Mouse (Mus musculus) intestine, embryonic 16.5 days (tissue): Measurements from ENCODE around the gene Pramel6. TPM values are rescaled to one million over a fixed set of nuclear protein-coding genes. Genes with fewer than 3 reads are reported as not detected.
"Not testable (repeated sequence)": the region's sequence is repeated elsewhere in the genome, so short reads cannot be mapped to it uniquely, and the experiment has no call there.

Experiments used
- ATAC-seq: fragments of 200-750 bp; cut with Nextera tagmentation; 2 replicates; pipeline ENCODE4 v1.8.0; 2017; ENCODE audit warnings: moderate TSS enrichment, moderate library complexity
- H3K27ac ChIP-seq: fragments of 300-500 bp; sonication (generic); 2 replicates; pipeline ENCODE4 v1.5.1; 2014; ENCODE audit warnings: mild to moderate bottlenecking, low read length
- H3K27me3 ChIP-seq: fragments of 300-500 bp; sonication (generic); replicated peaks from 2 replicates; pipeline ENCODE4 v1.6.1; 2014; ENCODE audit warnings: low read length, control low read depth, mixed read lengths; ENCODE audit not compliant: control insufficient read depth, insufficient read depth
- H3K36me3 ChIP-seq: fragments of 300-500 bp; sonication (generic); 2 replicates; pipeline ENCODE4 v1.6.1; 2014; ENCODE audit warnings: low read length, control low read depth; ENCODE audit not compliant: control insufficient read depth, insufficient read depth
- H3K4me1 ChIP-seq: fragments of 300-500 bp; sonication (generic); 2 replicates; pipeline ENCODE4 v1.6.1; 2014; ENCODE audit warnings: low read length, control low read depth, mixed read lengths; ENCODE audit not compliant: control insufficient read depth, insufficient read depth
- H3K4me2 ChIP-seq: fragments of 300-500 bp; sonication (generic); 2 replicates; pipeline ENCODE4 v1.6.1; 2014; ENCODE audit warnings: low read depth, low read length, control low read depth
- H3K4me3 ChIP-seq: fragments of 300-500 bp; sonication (generic); 2 replicates; pipeline ENCODE4 v1.5.1; 2014; ENCODE audit warnings: mild to moderate bottlenecking, low read length
- H3K9ac ChIP-seq: fragments of 300-500 bp; sonication (generic); 2 replicates; pipeline ENCODE4 v1.6.1; 2014; ENCODE audit warnings: low read depth, low read length
- H3K9me3 ChIP-seq: fragments of 300-500 bp; sonication (generic); 2 replicates; pipeline ENCODE4 v1.6.1; 2016; ENCODE audit warnings: low read length, control low read depth; ENCODE audit not compliant: control insufficient read depth
- WGBS: fragments of 180-500 bp; shearing (Covaris S2); extraction: QIAGEN DNeasy Blood & Tissue Kit; methylation state at CpG from one replicate; pipeline ENCODE4 v1.1.7; 2014; 5-methylcytosine and 5-hydroxymethylcytosine counted together
- polyA plus RNA-seq: library from polyadenylated mRNA; unstranded; fragments of >200 nt; fragmentation: Nextera tagmentation; extraction: Ambion mirVana; gene quantifications from 2 replicates; pipeline ENCODE4 v1.2.1, GENCODE M21; 2015

Pramel6 gene
- not detected in 2 replicates for polyA plus RNA-seq

GRCm38 (mm10) chr2:87506265-87506664 is at the start of gene Pramel6:
TSS of gene Pramel6 (plus strand) at chr2:87506565.
- no peaks in the 10 kb centered on the region for H3K36me3 ChIP-seq
- H3K4me1 ChIP-seq, result no peaks in the 10 kb centered on the region
- no peak within 1 kb of the TSS for H3K4me3 ChIP-seq
- no peak within 1 kb of the TSS for H3K9ac ChIP-seq
- 86% methylated on average over 6 of the region's 6 CpGs for WGBS
- H3K4me2 ChIP-seq, result no peak within 1 kb of the TSS
- ATAC-seq, result no peak
- H3K9me3 ChIP-seq, result no peaks in the 10 kb centered on the region
- no peak within 1 kb of the TSS for H3K27ac ChIP-seq
- no peaks in the 10 kb centered on the region for H3K27me3 ChIP-seq

GRCm38 (mm10) chr2:87461769-87462168 is 44.6 kb upstream of the Pramel6 start:
- no peak overlapping the region for H3K27ac ChIP-seq
- no peak overlapping the region for H3K9ac ChIP-seq
- WGBS, result 90% methylated on average over 4 of the region's 4 CpGs
- no peaks in the 10 kb centered on the region for H3K27me3 ChIP-seq
- no peaks in the 10 kb centered on the region for H3K9me3 ChIP-seq
- H3K4me2 ChIP-seq, result no peak overlapping the region
- H3K4me3 ChIP-seq, result no peak overlapping the region
- ATAC-seq, result no peak
- H3K4me1 ChIP-seq, result no peaks in the 10 kb centered on the region
- no peaks in the 10 kb centered on the region for H3K36me3 ChIP-seq

GRCm38 (mm10) chr2:87480207-87480606 is 26.2 kb upstream of the Pramel6 start:
- Histone ChIP-seq H3K4me2 (no peak overlapping the region), H3K9me3 (no peaks in the 10 kb centered on the region), H3K4me3 (no peak overlapping the region), H3K9ac (no peak overlapping the region), H3K27me3 (no peaks in the 10 kb centered on the region), H3K36me3 (no peaks in the 10 kb centered on the region), H3K4me1 (no peaks in the 10 kb centered on the region), H3K27ac (no peak overlapping the region)
- ATAC-seq, result no peak

- 80% methylated on average over 4 of the region's 4 CpGs for WGBS
- ATAC-seq, result no peak
Measured at GRCm38 (mm10) chr2:87481158-87481557, 25.2 kb upstream of the Pramel6 start.

GRCm38 (mm10) chr2:87482276-87482675 is 24.1 kb upstream of the Pramel6 start:
- Histone ChIP-seq H3K36me3 (no peaks in the 10 kb centered on the region), H3K9ac (no peak overlapping the region), H3K4me1 (no peaks in the 10 kb centered on the region), H3K27me3 (no peaks in the 10 kb centered on the region), H3K4me3 (no peak overlapping the region), H3K4me2 (no peak overlapping the region), H3K9me3 (no peaks in the 10 kb centered on the region), H3K27ac (no peak overlapping the region)
- WGBS, result 77% methylated on average over 2 of the region's 2 CpGs
- ATAC-seq, result no peak

More at GRCm38 (mm10) chr2:87481158-87481557, 25.2 kb upstream of the Pramel6 start:
- Histone ChIP-seq H3K27me3 (no peaks in the 10 kb centered on the region), H3K27ac (no peak overlapping the region), H3K36me3 (no peaks in the 10 kb centered on the region), H3K9me3 (no peaks in the 10 kb centered on the region), H3K9ac (no peak overlapping the region), H3K4me1 (no peaks in the 10 kb centered on the region), H3K4me2 (no peak overlapping the region), H3K4me3 (no peak overlapping the region)

GRCm38 (mm10) chr2:87496993-87497392 is 9.4 kb upstream of the Pramel6 start, which contains the start of gene Pramel7:
TSS of gene Pramel7 (minus strand) at chr2:87497093.
- not testable (repeated sequence) for H3K27me3 ChIP-seq, H3K4me3 ChIP-seq, H3K4me1 ChIP-seq, ATAC-seq, H3K36me3 ChIP-seq, H3K4me2 ChIP-seq, H3K9me3 ChIP-seq, H3K27ac ChIP-seq, H3K9ac ChIP-seq
- 93% methylated on average over 4 of the region's 5 CpGs for WGBS

GRCm38 (mm10) chr2:87515046-87515445 is 8.7 kb downstream of the Pramel6 start:
- H3K9me3 ChIP-seq, result no peaks in the 10 kb centered on the region
- H3K36me3 ChIP-seq, result no peaks in the 10 kb centered on the region
- no peak for ATAC-seq
- 85% methylated on average over 2 of the region's 2 CpGs for WGBS
- H3K4me1 ChIP-seq, result no peaks in the 10 kb centered on the region
- H3K27ac ChIP-seq, result no peak overlapping the region
- no peaks in the 10 kb centered on the region for H3K27me3 ChIP-seq
- no peak overlapping the region for H3K4me2 ChIP-seq
- no peak overlapping the region for H3K4me3 ChIP-seq
- H3K9ac ChIP-seq, result no peak overlapping the region

- Histone ChIP-seq H3K27ac (no peak overlapping the region), H3K36me3 (no peaks in the 10 kb centered on the region), H3K9me3 (no peaks in the 10 kb centered on the region), H3K27me3 (no peaks in the 10 kb centered on the region), H3K4me2 (no peak overlapping the region), H3K4me3 (no peak overlapping the region), H3K9ac (no peak overlapping the region), H3K4me1 (no peaks in the 10 kb centered on the region)
- no peak for ATAC-seq
- 78% methylated on average over 7 of the region's 8 CpGs for WGBS
Measured at GRCm38 (mm10) chr2:87515457-87516060, 9.2 kb downstream of the Pramel6 start.

- H3K4me3 ChIP-seq, result no peak overlapping the region
Measured at GRCm38 (mm10) chr2:87516581-87516980, 10.2 kb downstream of the Pramel6 start.

GRCm38 (mm10) chr2:87520651-87521050 is 14.3 kb downstream of the Pramel6 start:
- no peaks in the 10 kb centered on the region for H3K36me3 ChIP-seq
- H3K27me3 ChIP-seq, result no peaks in the 10 kb centered on the region
- ATAC-seq, result no peak
- 91% methylated on average over 4 of the region's 4 CpGs for WGBS
- H3K4me2 ChIP-seq, result no peak overlapping the region
- no peaks in the 10 kb centered on the region for H3K4me1 ChIP-seq
- H3K4me3 ChIP-seq, result no peak overlapping the region
- H3K9me3 ChIP-seq, result no peaks in the 10 kb centered on the region
- no peak overlapping the region for H3K27ac ChIP-seq
- no peak overlapping the region for H3K9ac ChIP-seq

More at GRCm38 (mm10) chr2:87516581-87516980, 10.2 kb downstream of the Pramel6 start:
- no peak overlapping the region for H3K27ac ChIP-seq
- H3K27me3 ChIP-seq, result no peaks in the 10 kb centered on the region
- H3K9ac ChIP-seq, result no peak overlapping the region
- H3K4me1 ChIP-seq, result no peaks in the 10 kb centered on the region
- no peaks in the 10 kb centered on the region for H3K36me3 ChIP-seq
- no peak overlapping the region for H3K4me2 ChIP-seq
- 79% methylated on average over 3 of the region's 3 CpGs for WGBS
- H3K9me3 ChIP-seq, result no peaks in the 10 kb centered on the region
- no peak for ATAC-seq
